Mouse (Mus musculus): ENCODE results near the gene Hnrnpll. TPM values are rescaled to one million over a fixed set of nuclear protein-coding genes. Genes with fewer than 3 reads are reported as not detected.

The Hnrnpll gene
- polyA plus RNA-seq, 1 experiment from 2014 or later: 64.9 TPM

Other genes starting within 250 kb of the Hnrnpll start
- 38.4 and 39.0 TPM in 2 replicates for gene Atl2, start 166.2 kb downstream of the Hnrnpll start, polyA plus RNA-seq (2015; fragmentation: Nextera tagmentation; extraction: Ambion mirVana)
- 20.4 TPM in 2 replicates for gene Galm, start 65.1 kb upstream of the Hnrnpll start, polyA plus RNA-seq (2015; fragmentation: Nextera tagmentation; extraction: Ambion mirVana)
- gene Srsf7, start 145.0 kb upstream of the Hnrnpll start, polyA plus RNA-seq (2015; fragmentation: Nextera tagmentation; extraction: Ambion mirVana): 552 and 582 TPM in 2 replicates
- 0.24 TPM in 2 replicates for gene Ttc39d, start 145.1 kb upstream of the Hnrnpll start, polyA plus RNA-seq (2015; fragmentation: Nextera tagmentation; extraction: Ambion mirVana)
- gene Gemin6, start 162.1 kb upstream of the Hnrnpll start, polyA plus RNA-seq (2015; fragmentation: Nextera tagmentation; extraction: Ambion mirVana): 37.0 and 38.5 TPM in 2 replicates
- 35.8 and 37.9 TPM in 2 replicates for gene Morn2, start 227.9 kb upstream of the Hnrnpll start, polyA plus RNA-seq (2015; fragmentation: Nextera tagmentation; extraction: Ambion mirVana)
- 14.5 and 15.2 TPM in 2 replicates for gene Dhx57, start 228.1 kb upstream of the Hnrnpll start, polyA plus RNA-seq (2015; fragmentation: Nextera tagmentation; extraction: Ambion mirVana)
- gene Arhgef33, start 245.1 kb upstream of the Hnrnpll start, polyA plus RNA-seq (2015; fragmentation: Nextera tagmentation; extraction: Ambion mirVana): 0.57 and 1.4 TPM in 2 replicates